Mouse (Mus musculus) retina, postnatal 7 days (tissue): ENCODE results near the gene Ift46.
"Not testable (repeated sequence)": the region's sequence is repeated elsewhere in the genome, so short reads cannot be mapped to it uniquely, and the experiment has no call there.

Experiments used
- DNase-seq: peaks from one replicate; pipeline ENCODE4 v3.0.0-alpha.2; 2012; ENCODE audit warnings: low read depth, low spot score

The Ift46 gene

DNA sequence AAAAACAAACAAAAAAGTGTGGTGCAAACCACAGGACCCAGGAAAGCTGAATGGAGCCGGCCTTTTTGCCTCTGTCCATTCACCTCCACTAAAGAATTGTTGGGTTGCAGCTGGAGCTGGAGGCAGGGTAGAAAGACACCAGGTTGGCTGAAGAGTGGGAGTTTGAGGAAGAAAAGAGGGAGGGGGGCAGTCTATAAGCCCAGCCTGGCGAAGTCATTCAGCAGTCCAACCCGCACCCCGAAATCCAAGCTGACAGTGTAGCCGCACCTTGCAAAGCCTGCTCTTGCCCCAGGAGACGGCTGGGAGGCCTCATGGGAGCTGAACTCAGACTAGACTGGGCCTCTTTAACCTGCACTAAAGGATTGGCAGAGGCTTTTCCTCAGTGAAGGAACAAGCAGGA lies 31.8 kb upstream of the Ift46 start:
- no peak for DNase-seq

DNA sequence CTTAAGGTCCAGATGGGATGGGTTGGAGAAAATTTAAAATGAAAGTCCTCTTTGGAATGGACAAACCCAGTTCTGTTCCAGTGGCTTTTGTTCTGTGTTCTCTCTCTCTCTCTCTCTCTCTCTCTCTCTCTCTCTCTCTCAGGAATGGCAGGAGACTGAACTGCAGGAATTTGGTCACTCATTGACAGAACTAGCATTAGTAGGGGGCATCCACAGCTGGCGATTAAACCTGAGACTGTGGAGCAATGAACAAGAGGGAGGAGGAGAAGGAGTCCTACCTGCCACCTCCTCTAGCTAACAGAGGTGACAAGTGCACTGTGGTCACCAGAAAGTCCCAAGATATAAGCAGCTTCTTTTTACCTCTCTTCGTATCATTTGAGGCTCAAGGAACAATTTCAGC lies 31.4 kb upstream of the Ift46 start:
- no peak for DNase-seq

GRCm38 (mm10) chr9:44737240-44737949 lies 30.3 kb upstream of the Ift46 start:
- no peak for DNase-seq

DNA sequence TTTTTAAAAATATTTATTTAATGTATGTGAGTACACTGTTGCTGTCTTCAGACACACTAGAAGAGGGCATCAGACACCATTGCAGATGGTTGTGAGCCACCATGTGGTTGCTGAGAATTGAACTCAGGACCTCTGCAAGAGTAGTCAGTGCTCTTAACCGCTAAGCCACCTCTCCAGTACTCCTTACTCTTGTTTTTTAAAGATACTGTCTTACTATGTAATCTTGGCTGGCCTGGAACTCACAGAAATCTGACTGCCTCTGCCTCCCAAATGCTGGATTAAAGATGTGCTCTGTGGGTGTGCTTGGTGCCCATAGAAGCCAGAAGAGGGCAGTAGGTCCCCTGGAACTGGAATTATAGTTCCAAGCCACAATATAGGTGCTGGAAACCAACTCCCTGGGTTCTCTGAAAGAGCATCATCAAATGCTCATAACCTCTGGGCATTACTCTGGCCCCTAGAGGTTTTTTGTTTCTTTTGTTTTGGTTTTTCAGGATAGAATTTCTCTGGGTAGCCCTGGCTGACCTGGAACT lies 27.0 kb upstream of the Ift46 start:
- DNase-seq: no peak

DNA sequence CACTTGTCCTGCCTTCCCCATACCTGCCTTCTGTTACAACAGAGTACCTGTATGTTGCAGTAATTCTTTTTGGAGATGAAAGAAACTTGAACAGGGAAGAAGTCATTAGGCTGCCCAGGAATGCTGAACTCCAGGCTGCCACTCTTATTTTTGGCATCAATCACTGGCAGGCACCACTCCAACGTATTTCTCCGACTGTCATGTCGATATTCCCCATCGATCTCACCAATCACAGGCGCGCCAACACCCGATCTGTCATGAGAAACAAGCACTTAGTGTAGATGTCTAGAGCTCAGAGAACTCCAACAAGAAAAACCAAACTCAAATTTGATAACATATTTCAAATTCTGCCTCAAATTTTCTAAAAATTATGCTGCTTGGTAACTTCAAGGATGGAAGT lies 22.3 kb upstream of the Ift46 start:
- DNase-seq: no peak

DNA sequence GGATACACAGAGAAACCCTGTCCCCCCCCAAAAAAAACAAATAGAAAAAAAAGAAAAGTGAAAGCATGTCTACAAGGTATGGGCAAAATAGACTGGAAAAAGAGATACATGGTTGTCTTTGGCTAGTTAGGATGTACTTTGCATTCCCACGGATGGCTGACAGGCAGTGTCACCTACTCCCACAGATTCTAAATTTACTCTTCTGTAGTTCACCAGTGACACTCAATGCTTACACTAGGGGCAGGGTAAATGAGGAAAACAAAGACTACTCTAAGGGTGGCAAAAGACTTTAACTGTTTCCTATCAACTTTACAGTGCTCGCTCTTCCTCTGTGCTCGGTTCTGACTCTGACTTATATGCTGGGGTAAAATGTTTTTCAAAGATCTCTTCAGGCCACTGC lies 21.0 kb upstream of the Ift46 start:
- DNase-seq: no peak

DNA sequence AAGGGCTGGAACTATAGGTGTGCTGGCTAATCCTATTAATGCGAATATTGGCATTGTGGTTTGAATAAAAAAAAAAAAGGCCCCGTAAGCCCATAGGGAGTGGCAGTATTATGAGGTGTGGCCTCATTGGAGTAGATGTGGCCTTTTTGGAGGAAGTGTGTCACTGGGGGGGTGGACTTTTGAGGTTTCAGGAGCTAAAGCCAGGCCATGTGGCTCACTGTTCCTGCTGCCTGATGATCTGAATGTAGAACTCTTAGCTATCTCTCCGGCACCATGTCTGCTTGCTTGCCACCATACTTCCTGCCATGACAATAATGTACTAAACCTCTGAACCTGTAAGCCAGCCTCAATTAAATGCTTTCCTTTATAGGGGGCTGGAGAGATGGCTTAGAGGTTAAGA lies 20.4 kb upstream of the Ift46 start:
- no peak for DNase-seq

- no peak for DNase-seq
Observed at GRCm38 (mm10) chr9:44748473-44748872, 19.2 kb upstream of the Ift46 start.

- no peak for DNase-seq
Observed at GRCm38 (mm10) chr9:44760873-44761272, 6.8 kb upstream of the Ift46 start.

GRCm38 (mm10) chr9:44768029-44768394 lies 304 bp downstream of the Ift46 start:
- not testable (repeated sequence) for DNase-seq

GRCm38 (mm10) chr9:44771376-44771775 lies 3.7 kb downstream of the Ift46 start:
- DNase-seq: no peak

- no peak for DNase-seq
Observed at GRCm38 (mm10) chr9:44772392-44772749, 4.7 kb downstream of the Ift46 start.

DNA sequence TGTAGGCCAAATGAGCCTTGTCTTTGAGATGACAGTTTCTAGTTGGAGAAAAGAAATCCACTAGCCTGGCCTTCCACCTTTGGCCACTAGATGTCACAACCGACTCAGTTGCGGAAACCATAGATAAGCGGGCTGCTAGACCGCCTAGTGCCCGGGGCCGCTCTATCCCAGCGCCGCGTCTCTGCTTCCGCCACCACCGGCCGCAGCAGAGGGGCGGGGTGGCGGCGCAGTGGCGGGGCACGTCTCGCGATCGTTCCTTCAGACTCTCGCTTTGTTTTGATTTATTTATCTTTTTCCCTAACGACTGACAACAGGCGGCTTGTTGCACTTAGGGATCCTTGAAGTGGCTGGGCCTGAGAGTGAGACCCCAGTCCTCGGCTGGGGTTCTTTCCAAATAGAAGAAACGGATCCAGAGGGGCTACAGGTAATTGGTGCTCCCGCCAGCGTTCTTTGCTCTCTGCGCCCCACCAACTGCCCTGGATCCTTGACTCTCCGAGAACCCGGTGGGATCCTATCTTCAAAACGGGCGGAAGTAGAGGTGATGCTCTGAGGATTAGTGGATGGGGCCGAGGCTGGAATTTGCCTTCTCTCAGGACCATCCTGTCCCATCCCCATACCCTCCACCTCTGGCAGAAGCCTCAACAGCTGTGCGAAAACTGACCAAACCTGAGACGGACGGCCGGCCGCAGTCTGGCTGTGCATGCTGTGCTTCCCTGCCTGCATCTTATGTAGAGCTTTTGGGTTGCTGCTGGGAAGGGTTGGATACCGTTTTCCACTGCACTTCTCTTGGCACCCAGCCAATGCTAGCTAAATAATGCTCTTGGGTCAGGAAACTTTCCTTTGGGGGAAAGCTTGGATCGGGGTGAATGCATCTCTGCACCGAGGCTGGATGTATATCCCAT lies 5.3 kb downstream of the Ift46 start:
- DNase-seq: peak; percentile 92

- no peak for DNase-seq
Observed at GRCm38 (mm10) chr9:44792842-44793241, 25.1 kb downstream of the Ift46 start.

- no peak for DNase-seq
Observed at GRCm38 (mm10) chr9:44798298-44798697, 30.6 kb downstream of the Ift46 start.

DNA sequence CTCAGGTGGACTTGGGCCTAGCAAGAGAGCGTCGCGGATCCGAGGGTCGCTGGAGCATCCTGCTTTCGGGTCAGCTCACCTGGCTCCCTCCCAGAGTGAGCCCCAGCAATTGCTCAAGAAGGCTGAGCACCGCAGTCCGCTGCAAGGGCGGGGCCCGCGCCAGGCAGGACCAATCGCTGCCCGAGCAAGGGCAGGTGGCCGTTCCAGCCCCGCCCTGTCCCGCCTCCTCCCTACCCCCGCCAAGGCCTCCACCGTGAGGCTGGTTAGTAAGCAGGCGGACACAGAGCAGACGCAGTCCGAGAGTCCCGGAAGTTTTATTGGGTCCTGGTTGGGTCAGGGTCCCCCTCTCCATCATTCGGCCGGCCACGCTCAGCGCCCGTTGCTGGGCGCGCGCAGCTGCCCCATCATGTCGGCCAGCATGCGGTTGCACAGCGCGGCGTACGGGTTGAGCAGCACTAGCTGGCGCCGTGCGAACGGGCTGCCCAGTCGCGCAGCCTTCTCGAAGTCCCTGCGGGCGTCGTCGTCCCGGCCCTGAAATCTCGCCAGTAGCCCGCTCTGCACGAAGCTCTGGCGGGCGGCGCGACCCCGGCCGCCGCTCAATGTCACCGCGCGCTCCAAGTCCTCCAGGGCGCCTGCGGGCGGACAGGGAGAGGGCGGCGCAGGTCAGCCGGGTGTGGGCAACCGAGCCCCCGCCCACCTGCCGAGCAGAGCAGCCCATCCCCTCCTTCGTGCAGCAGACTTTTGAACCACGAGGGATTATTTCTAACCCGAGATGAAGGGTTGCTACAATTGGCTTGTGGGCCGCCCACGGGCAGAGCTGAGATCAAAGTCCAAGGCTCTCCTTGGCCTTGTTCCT lies 31.6 kb downstream of the Ift46 start, which contains the start of gene Tmem25:
Gene Tmem25, minus strand, starts transcription at position 206 of the 856 bp plus-strand sequence.
- peak; percentile 59 for DNase-seq

- no peak for DNase-seq
Observed at GRCm38 (mm10) chr9:44799958-44800324, 32.2 kb downstream of the Ift46 start.

- DNase-seq: no peak
Observed at GRCm38 (mm10) chr9:44801669-44802068, 34.0 kb downstream of the Ift46 start.

- DNase-seq: no peak
Observed at GRCm38 (mm10) chr9:44802808-44803450, 35.2 kb downstream of the Ift46 start, which contains the start of gene Ttc36. Gene Ttc36 (minus strand): TSS chr9:44803072.

GRCm38 (mm10) chr9:44804678-44805077 lies 37.0 kb downstream of the Ift46 start:
- no peak for DNase-seq

- no peak for DNase-seq
Observed at GRCm38 (mm10) chr9:44805536-44805935, 37.8 kb downstream of the Ift46 start.
